Mouse (Mus musculus): ENCODE data around the gene Elfn1. TPM values are rescaled to one million over a fixed set of nuclear protein-coding genes. Genes with fewer than 3 reads are reported as not detected.

Elfn1 gene
- total and polyA plus RNA-seq, 2 experiments from 2014 or later, result 3.1 to 57.5 TPM

DNA sequence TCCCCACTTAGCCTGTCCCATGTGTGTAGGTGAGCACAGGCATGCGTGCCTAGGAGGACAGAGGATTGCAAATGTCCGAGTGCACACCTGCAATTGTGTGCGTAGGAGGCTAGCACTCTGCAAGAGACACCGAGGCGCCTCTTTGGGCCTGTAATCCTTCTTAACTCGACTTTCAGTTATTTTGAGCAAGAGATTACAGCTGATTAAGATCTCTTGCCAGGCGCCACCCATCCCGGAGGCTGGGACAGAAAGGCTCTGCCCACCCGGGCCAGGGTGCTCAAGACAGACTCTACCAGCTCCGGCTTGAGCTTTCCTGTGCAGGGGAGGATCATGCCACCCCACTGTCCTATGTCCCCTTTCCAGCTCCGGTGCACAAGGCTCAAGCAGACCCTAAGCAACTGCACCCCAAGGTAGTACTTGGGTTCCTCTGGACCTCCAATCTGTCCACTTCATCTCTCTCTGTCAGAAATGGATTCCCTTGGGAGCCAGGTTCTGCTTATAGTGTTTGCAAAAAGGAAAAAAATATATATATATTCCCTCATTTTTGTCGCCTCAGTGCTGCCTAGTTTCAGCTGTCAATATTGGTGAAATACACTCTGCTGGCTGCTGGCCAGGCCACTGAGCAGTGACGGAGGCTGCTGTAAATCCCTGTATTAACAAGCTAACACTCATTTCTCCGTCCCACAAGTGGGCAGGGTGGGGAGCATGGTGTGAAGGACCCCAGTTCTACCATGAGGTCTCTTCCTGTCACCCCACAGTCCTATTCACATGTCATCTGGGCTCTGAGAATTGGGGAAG, 61.6 kb downstream of the Elfn1 start:
- no peak overlapping the region for H3K4me3 ChIP-seq (ENCODE audit: low read depth, low read length)
- H3K4me2 ChIP-seq (ENCODE audit: low read depth, low read length, poor library complexity, severe bottlenecking), result no peak overlapping the region
- no peak for TF ChIP-seq CTCF (IDR thresholded peaks at IDR 0.05)
- no peaks in the 10 kb centered on the region for H3K27me3 ChIP-seq (ENCODE audit: insufficient read depth, low read length)
- DNase-seq (ENCODE audit: low spot score) (peak; percentile 34), ATAC-seq (ENCODE audit: low FRiP score) (no peak)
- H3K4me1 ChIP-seq (ENCODE audit: insufficient read depth, low read length), result no peaks in the 10 kb centered on the region
- 0 out of 2 replicates have a peak, but pooled peaks cover 4% of the 10 kb centered on the region for H3K36me3 ChIP-seq (ENCODE audit: insufficient read depth, low read length)
- no peak overlapping the region for H3K27ac ChIP-seq (ENCODE audit: low read depth, low read length)
- H3K9me3 ChIP-seq (ENCODE audit: low read length), result no peaks in the 10 kb centered on the region
- no peak overlapping the region for H3K9ac ChIP-seq (replicated peaks; ENCODE audit: low read length, poor library complexity, severe bottlenecking)
- 62% methylated on average over 14 of the region's 14 CpGs for WGBS

DNA sequence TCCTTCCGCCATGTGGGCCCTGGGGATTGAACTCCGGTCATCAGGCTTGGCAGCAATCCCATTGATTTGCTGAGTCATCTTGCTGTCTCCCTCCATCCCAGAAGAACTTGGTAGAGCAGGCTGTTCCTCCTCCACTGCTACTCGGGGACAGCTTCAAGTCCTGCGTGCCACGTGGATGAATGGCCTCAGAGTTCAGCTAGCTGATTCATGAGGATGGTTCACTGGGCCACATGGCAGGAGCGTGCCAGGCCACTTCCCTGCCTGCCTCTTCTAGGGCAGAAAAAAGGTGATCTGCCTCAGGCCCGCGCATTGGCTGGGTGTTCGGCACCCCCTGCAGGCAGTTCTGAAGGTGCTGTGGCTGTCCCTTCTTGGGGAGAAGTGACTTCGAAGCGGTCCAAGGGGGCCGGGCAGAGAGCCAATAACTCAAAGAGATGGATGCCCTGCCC, 62.5 kb downstream of the Elfn1 start:
- ATAC-seq (ENCODE audit: low FRiP score), result no peak
- Histone ChIP-seq H3K27ac (ENCODE audit: low read depth, low read length) (no peak overlapping the region), H3K9me3 (ENCODE audit: low read length) (no peaks in the 10 kb centered on the region), H3K4me2 (ENCODE audit: low read depth, low read length, poor library complexity, severe bottlenecking) (no peak overlapping the region), H3K27me3 (ENCODE audit: insufficient read depth, low read length) (no peaks in the 10 kb centered on the region), H3K4me3 (ENCODE audit: low read depth, low read length) (no peak overlapping the region), H3K36me3 (ENCODE audit: insufficient read depth, low read length) (0 out of 2 replicates have a peak, but pooled peaks cover 4% of the 10 kb centered on the region), H3K9ac (replicated peaks; ENCODE audit: low read length, poor library complexity, severe bottlenecking) (no peak overlapping the region), H3K4me1 (ENCODE audit: insufficient read depth, low read length) (no peaks in the 10 kb centered on the region)
- 67% methylated on average over 12 of the region's 12 CpGs for WGBS
- peak; percentile 51 for TF ChIP-seq CTCF (IDR thresholded peaks at IDR 0.05)
- DNase-seq (ENCODE audit: low spot score), result no peak

DNA sequence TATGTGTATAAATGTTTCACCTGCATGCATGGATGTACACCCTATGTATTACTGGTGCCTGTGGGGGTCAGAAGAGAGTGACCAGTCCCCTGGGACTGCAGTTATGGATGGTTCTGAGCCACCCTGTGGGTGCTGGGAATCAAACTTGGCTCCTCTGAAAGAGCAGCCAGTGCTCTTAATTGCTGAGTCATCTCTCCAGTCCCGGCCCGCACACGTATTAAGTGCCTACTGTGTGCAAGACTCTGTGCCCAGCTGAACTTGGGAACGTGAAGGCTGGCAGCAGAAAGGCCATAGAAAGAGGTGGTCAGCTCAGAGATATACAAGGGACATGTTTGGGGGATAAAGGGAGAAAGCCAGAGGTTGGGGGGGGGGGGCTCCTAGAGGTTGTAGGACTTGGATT, 68.8 kb downstream of the Elfn1 start:
- H3K36me3 ChIP-seq (ENCODE audit: insufficient read depth, low read length), result 0 out of 2 replicates have a peak, but pooled peaks cover 4% of the 10 kb centered on the region
- DNase-seq (ENCODE audit: low spot score), result no peak
- TF ChIP-seq CTCF (IDR thresholded peaks at IDR 0.05), result no peak
- no peak overlapping the region for H3K4me3 ChIP-seq (ENCODE audit: low read depth, low read length)
- peaks cover 9% of the 10 kb centered on the region for H3K4me1 ChIP-seq (ENCODE audit: insufficient read depth, low read length)
- no peak overlapping the region for H3K27ac ChIP-seq (ENCODE audit: low read depth, low read length)
- no peaks in the 10 kb centered on the region for H3K27me3 ChIP-seq (ENCODE audit: insufficient read depth, low read length)
- H3K9ac ChIP-seq (replicated peaks; ENCODE audit: low read length, poor library complexity, severe bottlenecking), result no peak overlapping the region
- no peaks in the 10 kb centered on the region for H3K9me3 ChIP-seq (ENCODE audit: low read length)
- H3K4me2 ChIP-seq (ENCODE audit: low read depth, low read length, poor library complexity, severe bottlenecking), result no peak overlapping the region
- ATAC-seq (ENCODE audit: low FRiP score), result no peak
- WGBS, result 79% methylated on average over 4 of the region's 4 CpGs

DNA sequence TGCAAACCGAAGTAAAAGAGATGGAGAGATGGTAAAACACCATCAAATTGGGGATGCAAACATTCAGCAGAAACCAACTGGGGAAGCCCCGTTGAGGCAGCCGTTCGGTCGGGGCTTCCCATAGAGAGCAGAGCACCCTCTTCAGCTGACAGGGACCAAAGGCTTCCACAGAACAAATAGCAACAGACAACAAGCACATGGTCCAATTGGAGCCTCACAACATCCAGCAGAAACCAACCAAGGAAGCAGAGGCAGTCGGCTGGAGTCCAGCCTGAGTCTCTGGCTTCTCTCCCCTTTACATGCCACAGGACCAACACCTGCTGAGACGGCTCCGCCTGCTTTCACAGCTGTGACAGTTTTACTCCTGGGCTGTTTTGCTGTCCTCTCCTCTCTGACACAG, 69.7 kb downstream of the Elfn1 start:
- H3K4me3 ChIP-seq (ENCODE audit: low read depth, low read length), result no peak overlapping the region
- no peaks in the 10 kb centered on the region for H3K36me3 ChIP-seq (ENCODE audit: insufficient read depth, low read length)
- no peak for TF ChIP-seq CTCF (IDR thresholded peaks at IDR 0.05)
- H3K27ac ChIP-seq (ENCODE audit: low read depth, low read length), result no peak overlapping the region
- DNase-seq (ENCODE audit: low spot score) (no peak), ATAC-seq (ENCODE audit: low FRiP score) (no peak)
- H3K9me3 ChIP-seq (ENCODE audit: low read length), result no peaks in the 10 kb centered on the region
- H3K4me1 ChIP-seq (ENCODE audit: insufficient read depth, low read length), result peaks cover 9% of the 10 kb centered on the region
- 32% methylated on average over 8 of the region's 8 CpGs for WGBS
- H3K4me2 ChIP-seq (ENCODE audit: low read depth, low read length, poor library complexity, severe bottlenecking), result no peak overlapping the region
- no peak overlapping the region for H3K9ac ChIP-seq (replicated peaks; ENCODE audit: low read length, poor library complexity, severe bottlenecking)
- no peaks in the 10 kb centered on the region for H3K27me3 ChIP-seq (ENCODE audit: insufficient read depth, low read length)

DNA sequence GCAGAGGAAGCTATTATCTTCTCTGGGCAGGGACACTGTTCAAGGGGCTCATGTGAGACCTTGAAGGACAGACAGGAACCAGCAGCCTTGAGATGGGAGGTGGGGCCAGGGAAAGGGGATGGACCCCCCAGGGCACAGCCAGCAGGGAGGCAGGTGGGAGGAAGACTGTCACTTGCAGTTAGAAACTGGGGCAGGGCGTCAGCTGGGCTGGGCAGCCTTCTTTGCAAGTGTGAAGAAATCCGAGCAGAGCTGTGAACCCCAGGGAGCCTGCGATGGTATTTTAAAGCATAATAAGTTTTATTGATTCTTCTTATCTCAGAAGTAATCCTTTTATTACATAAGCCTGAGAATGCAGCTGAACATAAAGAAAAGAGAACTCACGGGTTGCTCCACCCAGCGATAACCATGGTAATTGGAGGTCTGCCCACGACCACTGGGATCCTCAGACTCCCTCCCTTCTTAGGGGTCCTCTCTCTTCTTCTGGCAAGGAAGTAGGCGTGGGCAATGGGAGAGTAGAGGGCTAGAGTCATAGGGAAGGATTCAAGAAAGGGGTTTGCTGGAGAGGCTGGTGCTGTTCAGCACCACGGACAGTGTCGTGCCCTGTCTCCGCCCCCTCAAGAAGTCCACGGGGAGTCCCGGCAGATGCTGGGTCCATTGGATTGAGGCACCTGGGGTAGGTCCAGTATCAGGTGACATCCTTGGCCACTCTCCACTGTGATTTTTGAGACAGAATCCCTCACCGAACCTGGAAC, 71.0 kb downstream of the Elfn1 start:
- H3K9ac ChIP-seq (replicated peaks; ENCODE audit: low read length, poor library complexity, severe bottlenecking), result no peak overlapping the region
- ATAC-seq (ENCODE audit: low FRiP score), result no peak
- H3K36me3 ChIP-seq (ENCODE audit: insufficient read depth, low read length), result no peaks in the 10 kb centered on the region
- no peaks in the 10 kb centered on the region for H3K27me3 ChIP-seq (ENCODE audit: insufficient read depth, low read length)
- no peak overlapping the region for H3K27ac ChIP-seq (ENCODE audit: low read depth, low read length)
- 0 out of 2 replicates have a peak overlapping the region, but pooled peaks have one; percentile 4 for H3K4me2 ChIP-seq (ENCODE audit: low read depth, low read length, poor library complexity, severe bottlenecking)
- no peak for TF ChIP-seq CTCF (IDR thresholded peaks at IDR 0.05)
- peak; percentile 19 for DNase-seq (ENCODE audit: low spot score)
- no peak overlapping the region for H3K4me3 ChIP-seq (ENCODE audit: low read depth, low read length)
- H3K9me3 ChIP-seq (ENCODE audit: low read length), result no peaks in the 10 kb centered on the region
- 6% methylated on average over 13 of the region's 13 CpGs for WGBS
- H3K4me1 ChIP-seq (ENCODE audit: insufficient read depth, low read length), result peaks cover 9% of the 10 kb centered on the region

DNA sequence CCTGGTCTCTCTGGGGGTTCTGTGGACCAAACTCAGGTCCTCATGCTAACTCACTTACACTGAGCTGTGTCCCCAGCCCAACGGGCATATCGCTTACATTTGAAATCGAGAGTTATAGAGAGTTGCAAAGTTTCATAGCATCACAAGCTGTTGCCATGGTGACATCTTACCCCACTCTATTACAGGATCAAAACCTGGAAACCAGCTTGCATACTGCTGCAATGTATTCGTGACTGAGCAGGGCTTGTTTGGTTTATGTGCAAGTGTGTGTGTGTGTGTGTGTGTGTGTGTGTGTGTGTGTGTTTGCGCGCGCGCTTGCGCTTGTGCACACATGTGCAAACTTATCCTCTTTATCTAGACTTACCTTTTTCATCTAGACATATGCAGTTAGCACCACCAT, 71.6 kb downstream of the Elfn1 start:
- H3K27ac ChIP-seq (ENCODE audit: low read depth, low read length), result no peak overlapping the region
- DNase-seq (ENCODE audit: low spot score) (peak; percentile 42), ATAC-seq (ENCODE audit: low FRiP score) (0 out of 2 replicates have a peak, but pooled peaks have one; percentile 41)
- no peaks in the 10 kb centered on the region for H3K36me3 ChIP-seq (ENCODE audit: insufficient read depth, low read length)
- 0 out of 2 replicates have a peak overlapping the region, but pooled peaks have one; percentile 4 for H3K4me2 ChIP-seq (ENCODE audit: low read depth, low read length, poor library complexity, severe bottlenecking)
- no peaks in the 10 kb centered on the region for H3K9me3 ChIP-seq (ENCODE audit: low read length)
- TF ChIP-seq CTCF (IDR thresholded peaks at IDR 0.05), result no peak
- H3K9ac ChIP-seq (replicated peaks; ENCODE audit: low read length, poor library complexity, severe bottlenecking), result no peak overlapping the region
- no peak overlapping the region for H3K4me3 ChIP-seq (ENCODE audit: low read depth, low read length)
- H3K4me1 ChIP-seq (ENCODE audit: insufficient read depth, low read length), result peaks cover 9% of the 10 kb centered on the region
- H3K27me3 ChIP-seq (ENCODE audit: insufficient read depth, low read length), result no peaks in the 10 kb centered on the region
- WGBS, result 58% methylated on average over 9 of the region's 9 CpGs
